Mouse (Mus musculus): ENCODE measurements at regions not wholly inside any gene's neighbourhood (a gene's known extent, or its start where the extent isn't known, plus 50 kb on each side); places are given as distances from the start of the nearest gene placed in this dataset.

DNA sequence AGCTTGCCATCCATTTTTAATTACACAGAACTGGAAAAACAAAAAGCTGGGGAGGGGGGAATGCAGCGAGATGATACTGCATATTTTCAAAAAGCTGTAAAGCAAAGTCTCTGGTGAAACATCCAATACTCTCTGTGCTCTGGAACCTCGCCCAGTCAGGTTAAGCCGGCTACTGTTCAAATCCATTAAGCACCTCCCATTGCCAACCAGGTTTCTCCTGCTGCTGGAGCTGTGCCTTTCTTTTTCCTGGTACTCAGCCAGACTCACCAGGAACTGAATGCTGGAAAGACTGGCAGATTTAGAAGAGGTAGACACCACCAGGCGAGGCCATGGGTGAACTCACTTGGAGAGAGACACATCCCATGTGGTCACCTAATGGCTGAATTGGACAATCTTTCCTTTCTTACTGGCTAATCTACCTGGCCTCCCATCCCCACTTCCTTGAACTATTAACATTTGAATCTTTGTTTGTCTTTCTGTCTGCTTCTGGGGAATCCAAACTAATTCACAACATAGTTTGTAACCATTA is 1250.8 kb upstream of the Jmjd1c start:
- Histone ChIP-seq H3K4me3 (ENCODE audit: low read depth, low read length) (no peak overlapping the region), H3K27me3 (replicated peaks; ENCODE audit: control insufficient read depth, insufficient read depth, low read length) (no peaks in the 10 kb centered on the region), H3K4me2 (ENCODE audit: low read length) (no peak overlapping the region), H3K27ac (ENCODE audit: low read depth, low read length) (no peak overlapping the region), H3K36me3 (ENCODE audit: control insufficient read depth, insufficient read depth, low read length) (no peaks in the 10 kb centered on the region), H3K9me3 (replicated peaks; ENCODE audit: control insufficient read depth, low read length) (no peaks in the 10 kb centered on the region), H3K9ac (ENCODE audit: low read length) (no peak overlapping the region), H3K4me1 (ENCODE audit: control insufficient read depth, insufficient read depth, low read length) (no peaks in the 10 kb centered on the region)
- peak; percentile 35 for DNase-seq (ENCODE audit: low spot score)
- ATAC-seq = no peak
- WGBS = 52% methylated on average over 4 of the region's 4 CpGs

DNA sequence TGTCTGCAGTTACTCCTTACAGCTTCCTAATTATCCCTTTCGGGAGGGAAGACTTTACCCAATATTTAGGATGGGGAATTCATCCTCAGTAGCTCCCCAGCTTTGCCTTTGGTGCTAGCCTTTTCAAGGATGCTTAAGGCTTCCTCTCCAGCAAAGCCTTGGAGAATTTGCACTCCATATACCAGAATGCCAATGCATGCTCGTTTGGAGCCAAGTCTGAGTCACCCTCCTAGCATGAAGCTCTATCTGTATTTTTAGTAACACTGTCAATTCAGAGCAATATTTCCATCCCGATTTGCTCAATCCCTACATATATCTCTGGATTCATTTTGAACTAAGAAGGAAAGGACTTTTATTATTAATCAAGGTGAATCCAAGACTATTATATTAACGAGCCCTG is 1249.8 kb upstream of the Jmjd1c start:
- H3K27me3 ChIP-seq (replicated peaks; ENCODE audit: control insufficient read depth, insufficient read depth, low read length) = no peaks in the 10 kb centered on the region
- WGBS = 86% methylated on average over 4 of the region's 4 CpGs
- no peak overlapping the region for H3K9ac ChIP-seq (ENCODE audit: low read length)
- no peak overlapping the region for H3K4me2 ChIP-seq (ENCODE audit: low read length)
- H3K4me3 ChIP-seq (ENCODE audit: low read depth, low read length) = no peak overlapping the region
- H3K9me3 ChIP-seq (replicated peaks; ENCODE audit: control insufficient read depth, low read length) = no peaks in the 10 kb centered on the region
- H3K27ac ChIP-seq (ENCODE audit: low read depth, low read length) = no peak overlapping the region
- H3K4me1 ChIP-seq (ENCODE audit: control insufficient read depth, insufficient read depth, low read length) = no peaks in the 10 kb centered on the region
- no peaks in the 10 kb centered on the region for H3K36me3 ChIP-seq (ENCODE audit: control insufficient read depth, insufficient read depth, low read length)
- ATAC-seq = no peak
- peak; percentile 33 for DNase-seq (ENCODE audit: low spot score)

DNA sequence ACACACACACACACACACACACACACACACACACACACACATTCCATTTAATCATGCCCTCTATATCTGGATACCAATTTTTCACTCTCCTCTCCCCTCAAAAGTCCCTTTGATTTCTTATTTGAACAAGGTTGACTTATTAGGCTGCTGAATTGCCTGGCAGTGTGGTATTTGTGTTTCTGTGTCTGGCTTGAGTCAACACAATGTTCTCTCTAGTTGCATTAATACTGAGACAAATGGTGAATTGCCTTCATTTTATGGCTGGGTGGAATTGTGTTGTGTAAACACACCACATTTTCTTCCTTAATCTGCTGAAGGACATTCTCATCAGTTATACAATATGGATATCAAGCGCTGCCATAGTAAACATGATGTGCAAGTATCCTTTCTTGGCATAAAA is 1248.3 kb upstream of the Jmjd1c start:
- no peak overlapping the region for H3K9ac ChIP-seq (ENCODE audit: low read length)
- peak; percentile 10 for DNase-seq (ENCODE audit: low spot score)
- H3K27me3 ChIP-seq (replicated peaks; ENCODE audit: control insufficient read depth, insufficient read depth, low read length) = no peaks in the 10 kb centered on the region
- no peaks in the 10 kb centered on the region for H3K9me3 ChIP-seq (replicated peaks; ENCODE audit: control insufficient read depth, low read length)
- H3K36me3 ChIP-seq (ENCODE audit: control insufficient read depth, insufficient read depth, low read length) = no peaks in the 10 kb centered on the region
- WGBS = 91% methylated on average over 1 of the region's 1 CpGs
- no peak overlapping the region for H3K4me2 ChIP-seq (ENCODE audit: low read length)
- no peak overlapping the region for H3K27ac ChIP-seq (ENCODE audit: low read depth, low read length)
- H3K4me1 ChIP-seq (ENCODE audit: control insufficient read depth, insufficient read depth, low read length) = no peaks in the 10 kb centered on the region
- no peak overlapping the region for H3K4me3 ChIP-seq (ENCODE audit: low read depth, low read length)
- ATAC-seq = no peak

DNA sequence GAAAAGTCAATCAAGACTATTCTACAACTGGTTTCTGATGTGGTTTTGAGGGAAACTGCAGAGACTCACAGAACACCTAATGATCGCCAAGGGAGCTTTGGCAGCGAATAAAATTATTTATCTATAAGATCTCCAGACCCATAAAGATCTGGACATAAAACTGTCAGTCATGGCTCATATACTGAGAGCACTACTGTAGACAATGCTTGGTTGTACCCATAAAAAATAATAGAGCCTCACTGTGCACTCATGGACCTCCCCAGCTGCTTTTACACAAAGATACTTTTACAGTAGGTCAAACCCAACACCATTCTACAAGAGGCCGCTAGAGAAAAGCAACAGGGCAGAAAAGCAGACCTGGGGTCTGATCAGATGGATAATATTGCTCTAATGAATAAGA is 1206.0 kb upstream of the Jmjd1c start:
- no peaks in the 10 kb centered on the region for H3K4me1 ChIP-seq (ENCODE audit: control insufficient read depth, insufficient read depth, low read length)
- no peak overlapping the region for H3K4me3 ChIP-seq (ENCODE audit: low read depth, low read length)
- WGBS = 95% methylated on average over 3 of the region's 3 CpGs
- H3K9me3 ChIP-seq (replicated peaks; ENCODE audit: control insufficient read depth, low read length) = no peaks in the 10 kb centered on the region
- H3K27me3 ChIP-seq (replicated peaks; ENCODE audit: control insufficient read depth, insufficient read depth, low read length) = no peaks in the 10 kb centered on the region
- H3K36me3 ChIP-seq (ENCODE audit: control insufficient read depth, insufficient read depth, low read length) = no peaks in the 10 kb centered on the region
- H3K27ac ChIP-seq (ENCODE audit: low read depth, low read length) = no peak overlapping the region
- ATAC-seq (no peak), DNase-seq (ENCODE audit: low spot score) (no peak)
- H3K4me2 ChIP-seq (ENCODE audit: low read length) = no peak overlapping the region
- no peak overlapping the region for H3K9ac ChIP-seq (ENCODE audit: low read length)

DNA sequence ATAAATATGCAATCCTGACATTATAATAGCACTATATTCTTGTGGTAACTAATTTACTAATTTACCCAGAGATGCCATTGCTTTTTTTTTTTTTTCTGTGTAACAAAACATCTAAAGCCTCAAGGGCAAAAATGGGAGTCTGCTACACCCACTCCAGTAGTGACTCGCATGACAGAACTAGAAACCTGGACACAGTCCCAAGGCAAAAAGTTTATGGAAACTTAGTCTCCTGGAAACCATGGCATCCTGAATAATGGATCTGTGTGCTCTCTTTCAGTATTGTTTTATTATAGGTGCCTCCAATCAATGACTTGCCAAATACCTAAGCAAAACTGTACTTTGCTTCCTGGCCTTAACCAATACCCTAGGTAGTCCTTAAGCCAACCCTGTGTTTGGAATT is 1188.4 kb upstream of the Jmjd1c start:
- no peak overlapping the region for H3K27ac ChIP-seq (ENCODE audit: low read depth, low read length)
- no peak for ATAC-seq

DNA sequence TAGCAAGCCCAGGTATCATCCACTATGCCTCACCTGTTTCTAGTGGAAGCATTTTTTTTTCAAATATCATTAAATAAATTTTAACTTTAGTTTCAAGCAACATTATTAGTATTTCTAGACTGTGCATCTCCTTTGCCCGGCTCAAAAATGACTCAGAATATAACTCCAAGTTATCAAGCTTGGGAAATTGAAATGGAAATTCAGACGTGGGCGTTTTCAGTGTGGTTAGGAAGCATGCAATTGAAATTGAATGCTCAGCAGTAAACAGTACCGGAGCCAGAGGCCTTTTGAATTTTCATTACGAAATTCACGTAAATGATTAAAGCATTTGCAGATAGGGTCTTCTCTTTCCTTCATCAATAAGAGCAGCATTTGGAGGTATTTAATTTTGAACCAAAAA is 1183.4 kb upstream of the Jmjd1c start:
- Histone ChIP-seq H3K27ac (ENCODE audit: low read depth, low read length) (no peak overlapping the region), H3K4me1 (ENCODE audit: control insufficient read depth, insufficient read depth, low read length) (no peaks in the 10 kb centered on the region), H3K4me3 (ENCODE audit: low read depth, low read length) (no peak overlapping the region), H3K36me3 (ENCODE audit: control insufficient read depth, insufficient read depth, low read length) (no peaks in the 10 kb centered on the region), H3K4me2 (ENCODE audit: low read length) (no peak overlapping the region), H3K9ac (ENCODE audit: low read length) (no peak overlapping the region), H3K27me3 (replicated peaks; ENCODE audit: control insufficient read depth, insufficient read depth, low read length) (no peaks in the 10 kb centered on the region), H3K9me3 (replicated peaks; ENCODE audit: control insufficient read depth, low read length) (no peaks in the 10 kb centered on the region)
- DNase-seq (ENCODE audit: low spot score) (no peak), ATAC-seq (no peak)
- 92% methylated on average over 6 of the region's 6 CpGs for WGBS

More for the DNA sequence above, 1188.4 kb upstream of the Jmjd1c start:
- 100% methylated on average over 1 of the region's 1 CpGs for WGBS
- Histone ChIP-seq H3K4me1 (ENCODE audit: control insufficient read depth, insufficient read depth, low read length) (no peaks in the 10 kb centered on the region), H3K9me3 (replicated peaks; ENCODE audit: control insufficient read depth, low read length) (no peaks in the 10 kb centered on the region), H3K9ac (ENCODE audit: low read length) (no peak overlapping the region), H3K4me2 (ENCODE audit: low read length) (no peak overlapping the region), H3K4me3 (ENCODE audit: low read depth, low read length) (no peak overlapping the region), H3K27me3 (replicated peaks; ENCODE audit: control insufficient read depth, insufficient read depth, low read length) (no peaks in the 10 kb centered on the region), H3K36me3 (ENCODE audit: control insufficient read depth, insufficient read depth, low read length) (no peaks in the 10 kb centered on the region)
- DNase-seq (ENCODE audit: low spot score) = no peak

DNA sequence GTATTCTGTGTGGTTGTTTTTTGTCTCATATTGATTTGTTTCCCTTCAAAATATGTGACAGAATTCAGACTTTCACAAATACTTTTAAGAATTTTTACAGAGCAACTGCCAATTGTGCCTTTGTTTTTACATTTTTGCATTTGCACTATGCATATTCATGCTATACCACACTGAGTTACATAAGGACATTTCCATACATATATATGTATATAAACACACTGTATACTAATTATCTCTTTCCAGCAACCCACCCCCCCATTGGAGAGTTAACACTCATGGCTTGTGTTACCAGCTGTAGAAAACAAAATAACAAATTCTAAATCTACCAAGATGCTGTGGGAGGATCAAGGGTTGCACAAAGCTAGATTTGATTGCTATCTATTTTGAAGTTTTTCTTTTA is 1163.8 kb upstream of the Jmjd1c start:
- no peaks in the 10 kb centered on the region for H3K4me1 ChIP-seq (ENCODE audit: control insufficient read depth, insufficient read depth, low read length)
- no peaks in the 10 kb centered on the region for H3K9me3 ChIP-seq (replicated peaks; ENCODE audit: control insufficient read depth, low read length)
- H3K4me3 ChIP-seq (ENCODE audit: low read depth, low read length) = no peak overlapping the region
- no peaks in the 10 kb centered on the region for H3K36me3 ChIP-seq (ENCODE audit: control insufficient read depth, insufficient read depth, low read length)
- H3K4me2 ChIP-seq (ENCODE audit: low read length) = no peak overlapping the region
- ATAC-seq (no peak), DNase-seq (ENCODE audit: low spot score) (no peak)
- H3K27ac ChIP-seq (ENCODE audit: low read depth, low read length) = no peak overlapping the region
- H3K27me3 ChIP-seq (replicated peaks; ENCODE audit: control insufficient read depth, insufficient read depth, low read length) = no peaks in the 10 kb centered on the region
- no peak overlapping the region for H3K9ac ChIP-seq (ENCODE audit: low read length)

DNA sequence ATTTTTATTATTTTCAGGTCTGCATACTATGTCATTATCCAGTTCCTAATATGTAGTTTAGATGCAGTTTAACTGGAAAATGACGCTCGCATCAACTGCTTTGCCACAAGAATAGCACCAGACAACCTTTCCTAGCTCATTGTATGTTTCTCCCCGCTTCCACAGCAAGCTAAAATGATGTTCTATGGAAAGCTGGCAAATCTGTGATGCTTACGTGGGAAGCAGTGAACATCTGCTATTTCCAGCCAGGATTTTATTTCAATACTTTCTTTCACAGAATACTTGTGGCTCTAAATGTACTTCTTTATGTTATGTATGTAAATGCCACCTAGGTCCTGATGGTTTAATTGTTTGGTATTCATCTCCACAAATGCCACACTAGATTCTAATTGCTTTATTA is 1147.3 kb upstream of the Jmjd1c start:
- no peaks in the 10 kb centered on the region for H3K27me3 ChIP-seq (replicated peaks; ENCODE audit: control insufficient read depth, insufficient read depth, low read length)
- DNase-seq (ENCODE audit: low spot score) = no peak

DNA sequence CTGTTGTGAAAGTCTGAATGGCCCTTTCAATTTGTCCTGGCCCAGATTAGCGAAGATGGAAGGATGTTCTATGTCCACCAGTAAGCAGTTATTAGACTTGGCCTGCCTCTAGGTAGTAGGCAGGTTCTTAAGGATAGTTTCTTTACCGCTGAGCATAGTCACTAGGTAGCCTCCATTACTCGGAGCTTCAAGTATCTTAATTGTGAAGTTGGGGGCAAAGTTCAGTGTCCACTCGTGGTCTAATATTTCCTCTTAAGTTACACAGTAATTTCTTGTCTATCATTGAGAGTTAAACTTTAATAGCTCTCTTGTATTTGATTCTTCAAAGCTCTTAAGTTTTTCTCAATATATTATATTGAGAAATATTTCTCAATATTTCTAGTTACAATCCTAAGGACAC is 1133.5 kb upstream of the Jmjd1c start:
- Histone ChIP-seq H3K4me3 (ENCODE audit: low read depth, low read length) (no peak overlapping the region), H3K4me1 (ENCODE audit: control insufficient read depth, insufficient read depth, low read length) (no peaks in the 10 kb centered on the region), H3K36me3 (ENCODE audit: control insufficient read depth, insufficient read depth, low read length) (no peaks in the 10 kb centered on the region), H3K27ac (ENCODE audit: low read depth, low read length) (no peak overlapping the region), H3K27me3 (replicated peaks; ENCODE audit: control insufficient read depth, insufficient read depth, low read length) (no peaks in the 10 kb centered on the region), H3K4me2 (ENCODE audit: low read length) (no peak overlapping the region), H3K9me3 (replicated peaks; ENCODE audit: control insufficient read depth, low read length) (no peaks in the 10 kb centered on the region), H3K9ac (ENCODE audit: low read length) (no peak overlapping the region)
- 81% methylated on average over 4 of the region's 4 CpGs for WGBS
- no peak for ATAC-seq
- DNase-seq (ENCODE audit: low spot score) = no peak

More for the DNA sequence above, 1147.3 kb upstream of the Jmjd1c start:
- no peak for ATAC-seq
- Histone ChIP-seq H3K9ac (ENCODE audit: low read length) (no peak overlapping the region), H3K27ac (ENCODE audit: low read depth, low read length) (no peak overlapping the region), H3K9me3 (replicated peaks; ENCODE audit: control insufficient read depth, low read length) (no peaks in the 10 kb centered on the region), H3K4me3 (ENCODE audit: low read depth, low read length) (no peak overlapping the region), H3K4me2 (ENCODE audit: low read length) (no peak overlapping the region), H3K4me1 (ENCODE audit: control insufficient read depth, insufficient read depth, low read length) (no peaks in the 10 kb centered on the region), H3K36me3 (ENCODE audit: control insufficient read depth, insufficient read depth, low read length) (no peaks in the 10 kb centered on the region)
- WGBS = 77% methylated on average over 4 of the region's 4 CpGs

All from forebrain, embryonic 14.5 days (tissue).